Mouse (Mus musculus): ENCODE measurements at regions not wholly inside any gene's neighbourhood (a gene's known extent, or its start where the extent isn't known, plus 50 kb on each side); places are given as distances from the start of the nearest gene placed in this dataset.
A peak's percentile ranks its signal among the peaks of the same experiment; 100 is the strongest.

GRCm38 (mm10) chr9:34143131-34143795, 342.4 kb upstream of the Kirrel3 start:
- no peak for DNase-seq (ENCODE audit: low spot score)

- no peak for DNase-seq (ENCODE audit: low spot score)
Observed at GRCm38 (mm10) chr9:34155240-34156019, 330.3 kb upstream of the Kirrel3 start.

GRCm38 (mm10) chr9:34156581-34156980, 329.1 kb upstream of the Kirrel3 start:
- DNase-seq (ENCODE audit: low spot score): no peak

GRCm38 (mm10) chr9:34161119-34161518, 324.6 kb upstream of the Kirrel3 start:
- DNase-seq (ENCODE audit: low spot score): no peak

- DNase-seq (ENCODE audit: low spot score): no peak
Observed at GRCm38 (mm10) chr9:34186314-34186713, 299.4 kb upstream of the Kirrel3 start.

- no peak for DNase-seq (ENCODE audit: low spot score)
Observed at GRCm38 (mm10) chr9:34192542-34192941, 293.2 kb upstream of the Kirrel3 start.

GRCm38 (mm10) chr9:34202122-34202941, 283.4 kb upstream of the Kirrel3 start:
- DNase-seq (ENCODE audit: low spot score): no peak

- no peak for DNase-seq (ENCODE audit: low spot score)
Observed at GRCm38 (mm10) chr9:34202942-34203551, 282.6 kb upstream of the Kirrel3 start.

GRCm38 (mm10) chr9:34203624-34204365, 281.9 kb upstream of the Kirrel3 start:
- no peak for DNase-seq (ENCODE audit: low spot score)

- DNase-seq (ENCODE audit: low spot score): peak; percentile 31
Observed at GRCm38 (mm10) chr9:34204479-34204878, 281.2 kb upstream of the Kirrel3 start.

- DNase-seq (ENCODE audit: low spot score): no peak
Observed at GRCm38 (mm10) chr9:34231561-34231960, 254.1 kb upstream of the Kirrel3 start.

GRCm38 (mm10) chr9:34234734-34235133, 251.0 kb upstream of the Kirrel3 start:
- no peak for DNase-seq (ENCODE audit: low spot score)

GRCm38 (mm10) chr9:34239531-34239930, 246.2 kb upstream of the Kirrel3 start:
- DNase-seq (ENCODE audit: low spot score): no peak

GRCm38 (mm10) chr9:34243674-34244073, 242.0 kb upstream of the Kirrel3 start:
- DNase-seq (ENCODE audit: low spot score): no peak

- DNase-seq (ENCODE audit: low spot score): no peak
Observed at GRCm38 (mm10) chr9:34244576-34244975, 241.1 kb upstream of the Kirrel3 start.

- DNase-seq (ENCODE audit: low spot score): no peak
Observed at GRCm38 (mm10) chr9:34252796-34253195, 232.9 kb upstream of the Kirrel3 start.

GRCm38 (mm10) chr9:34258492-34258891, 227.2 kb upstream of the Kirrel3 start:
- no peak for DNase-seq (ENCODE audit: low spot score)

- no peak for DNase-seq (ENCODE audit: low spot score)
Observed at GRCm38 (mm10) chr9:34278068-34278467, 207.6 kb upstream of the Kirrel3 start.

- DNase-seq (ENCODE audit: low spot score): no peak
Observed at GRCm38 (mm10) chr9:34279386-34279785, 206.3 kb upstream of the Kirrel3 start.

GRCm38 (mm10) chr9:34279906-34280305, 205.8 kb upstream of the Kirrel3 start:
- peak; percentile 32 for DNase-seq (ENCODE audit: low spot score)
